Mouse (Mus musculus) neural tube, embryonic 11.5 days (tissue): ENCODE data around the gene Armcx6. TPM values are rescaled to one million over a fixed set of nuclear protein-coding genes. Genes with fewer than 3 reads are reported as not detected.
"Not testable (repeated sequence)": the region's sequence is repeated elsewhere in the genome, so short reads cannot be mapped to it uniquely, and the experiment has no call there.

ENCODE experiments used
- ATAC-seq: fragments of 200-750 bp; cut with Nextera tagmentation; 2 replicates; pipeline ENCODE4 v1.8.0; 2017; ENCODE audit warnings: moderate number of reproducible peaks, mild to moderate bottlenecking, moderate TSS enrichment, moderate library complexity; ENCODE audit not compliant: insufficient read depth, low FRiP score, low TSS enrichment
- DNase-seq: peaks from one replicate; pipeline ENCODE4 v3.0.0-alpha.2; 2015; ENCODE audit warnings: low spot score
- H3K27ac ChIP-seq: fragments of 300-500 bp; sonication (generic); 2 replicates; pipeline ENCODE4 v1.5.1; 2014; ENCODE audit warnings: low read depth, mild to moderate bottlenecking, low read length
- H3K27me3 ChIP-seq: fragments of 300-500 bp; sonication (generic); 2 replicates; pipeline ENCODE4 v1.6.1; 2014; ENCODE audit warnings: mild to moderate bottlenecking, low read length, mixed read lengths; ENCODE audit not compliant: control insufficient read depth, insufficient read depth
- H3K36me3 ChIP-seq: fragments of 300-500 bp; sonication (generic); 2 replicates; pipeline ENCODE4 v1.6.1; 2014; ENCODE audit warnings: mild to moderate bottlenecking, low read length, moderate library complexity, mixed read lengths; ENCODE audit not compliant: control insufficient read depth, insufficient read depth
- H3K4me1 ChIP-seq: fragments of 300-500 bp; sonication (generic); 2 replicates; pipeline ENCODE4 v1.6.1; 2014; ENCODE audit warnings: low read length, mixed read lengths; ENCODE audit not compliant: control insufficient read depth, insufficient read depth
- H3K4me2 ChIP-seq: fragments of 300-500 bp; sonication (generic); 2 replicates; pipeline ENCODE4 v1.6.1; 2014; ENCODE audit warnings: low read depth, mild to moderate bottlenecking, moderate library complexity
- H3K4me3 ChIP-seq: fragments of 300-500 bp; sonication (generic); 2 replicates; pipeline ENCODE4 v1.5.1; 2014; ENCODE audit warnings: low read depth, low read length
- H3K9ac ChIP-seq: fragments of 300-500 bp; sonication (generic); 2 replicates; pipeline ENCODE4 v1.6.1; 2014; ENCODE audit warnings: mild to moderate bottlenecking, low read length
- H3K9me3 ChIP-seq: fragments of 300-500 bp; sonication (generic); 2 replicates; pipeline ENCODE4 v1.6.1; 2016; ENCODE audit warnings: low read length; ENCODE audit not compliant: control insufficient read depth
- WGBS: fragments of 180-500 bp; shearing (Covaris S2); extraction: QIAGEN DNeasy Blood & Tissue Kit; methylation state at CpG from one replicate; pipeline ENCODE4 v1.1.7; 2014; 5-methylcytosine and 5-hydroxymethylcytosine counted together
- polyA plus RNA-seq: library from polyadenylated mRNA; unstranded; fragments of >200 nt; fragmentation: Nextera tagmentation; extraction: Ambion mirVana; gene quantifications from 2 replicates; pipeline ENCODE4 v1.2.1, GENCODE M21; 2014

Armcx6 gene
- polyA plus RNA-seq, 1 experiment from 2014 or later, result 21.2 TPM

GRCm38 (mm10) chrX:134741862-134742261 lies 9.4 kb downstream of the Armcx6 start:
- 78% methylated on average over 5 of the region's 5 CpGs for WGBS

GRCm38 (mm10) chrX:134739160-134739559 lies 12.1 kb downstream of the Armcx6 start:
- no peaks in the 10 kb centered on the region for H3K9me3 ChIP-seq
- H3K27me3 ChIP-seq, result no peaks in the 10 kb centered on the region
- H3K9ac ChIP-seq, result no peak overlapping the region
- no peaks in the 10 kb centered on the region for H3K36me3 ChIP-seq
- H3K27ac ChIP-seq, result no peak overlapping the region
- no peak for ATAC-seq
- H3K4me1 ChIP-seq, result no peaks in the 10 kb centered on the region
- no peak overlapping the region for H3K4me3 ChIP-seq
- H3K4me2 ChIP-seq, result no peak overlapping the region
- WGBS, result 71% methylated on average over 4 of the region's 4 CpGs
- DNase-seq, result no peak

More at GRCm38 (mm10) chrX:134741862-134742261, 9.4 kb downstream of the Armcx6 start:
- Histone ChIP-seq H3K4me2 (no peak overlapping the region), H3K27ac (no peak overlapping the region), H3K27me3 (no peaks in the 10 kb centered on the region), H3K9me3 (no peaks in the 10 kb centered on the region), H3K4me1 (no peaks in the 10 kb centered on the region), H3K4me3 (no peak overlapping the region), H3K36me3 (no peaks in the 10 kb centered on the region), H3K9ac (no peak overlapping the region)
- no peak for ATAC-seq
- DNase-seq, result no peak

GRCm38 (mm10) chrX:134737796-134738195 lies 13.4 kb downstream of the Armcx6 start:
- Histone ChIP-seq H3K27me3 (no peaks in the 10 kb centered on the region), H3K27ac (no peak overlapping the region), H3K9ac (no peak overlapping the region), H3K4me2 (no peak overlapping the region), H3K9me3 (no peaks in the 10 kb centered on the region), H3K4me3 (no peak overlapping the region), H3K36me3 (no peaks in the 10 kb centered on the region), H3K4me1 (no peaks in the 10 kb centered on the region)
- no peak for ATAC-seq
- 100% methylated on average over 1 of the region's 1 CpGs for WGBS
- no peak for DNase-seq

- no peaks in the 10 kb centered on the region for H3K4me1 ChIP-seq
- no peaks in the 10 kb centered on the region for H3K36me3 ChIP-seq
- H3K4me3 ChIP-seq, result no peak overlapping the region
- H3K9me3 ChIP-seq, result no peaks in the 10 kb centered on the region
- no peaks in the 10 kb centered on the region for H3K27me3 ChIP-seq
- H3K9ac ChIP-seq, result no peak overlapping the region
- no peak overlapping the region for H3K4me2 ChIP-seq
- DNase-seq (peak; percentile 14), ATAC-seq (no peak)
- H3K27ac ChIP-seq, result no peak overlapping the region
- 54% methylated on average over 4 of the region's 4 CpGs for WGBS
Measured at GRCm38 (mm10) chrX:134729778-134730177, 21.4 kb downstream of the Armcx6 start.

- 33% methylated on average over 1 of the region's 2 CpGs for WGBS
- not testable (repeated sequence) for H3K4me1 ChIP-seq, H3K4me2 ChIP-seq, H3K9me3 ChIP-seq, H3K27ac ChIP-seq, H3K9ac ChIP-seq, H3K4me3 ChIP-seq, DNase-seq, H3K27me3 ChIP-seq, H3K36me3 ChIP-seq
- peak; percentile 27; the same call in 1 of the 2 replicates for ATAC-seq
Measured at GRCm38 (mm10) chrX:134723762-134724161, 27.5 kb downstream of the Armcx6 start.

GRCm38 (mm10) chrX:134718524-134718923 lies 32.7 kb downstream of the Armcx6 start:
- H3K4me3 ChIP-seq, result peak overlapping the region; percentile 50
- WGBS, result 21% methylated on average over 14 of the region's 14 CpGs
- H3K27ac ChIP-seq, result peak overlapping the region; percentile 85
- ATAC-seq, result peak; percentile 81
- peak; percentile 71 for DNase-seq
- no peaks in the 10 kb centered on the region for H3K36me3 ChIP-seq
- H3K9ac ChIP-seq, result peak overlapping the region; percentile 67
- no peaks in the 10 kb centered on the region for H3K9me3 ChIP-seq
- peak overlapping the region; percentile 50 for H3K4me2 ChIP-seq
- no peaks in the 10 kb centered on the region for H3K27me3 ChIP-seq
- no peaks in the 10 kb centered on the region for H3K4me1 ChIP-seq

- H3K4me1 ChIP-seq, result no peaks in the 10 kb centered on the region
- no peaks in the 10 kb centered on the region for H3K36me3 ChIP-seq
- no peaks in the 10 kb centered on the region for H3K9me3 ChIP-seq
- 16% methylated on average over 15 of the region's 16 CpGs for WGBS
- ATAC-seq (peak; percentile 96), DNase-seq (peak; percentile 76)
- H3K27ac ChIP-seq, result peak within 1 kb of the TSS; percentile 85
- H3K4me3 ChIP-seq, result peak within 1 kb of the TSS; percentile 50
- no peaks in the 10 kb centered on the region for H3K27me3 ChIP-seq
- peak within 1 kb of the TSS; percentile 67 for H3K9ac ChIP-seq
- H3K4me2 ChIP-seq, result peak within 1 kb of the TSS; percentile 50
Measured at GRCm38 (mm10) chrX:134717752-134718308, 33.4 kb downstream of the Armcx6 start, which contains the start of gene Armcx1. TSS of gene Armcx1 (plus strand) at chrX:134717963.

- H3K36me3 ChIP-seq, result no peaks in the 10 kb centered on the region
- H3K4me1 ChIP-seq, result no peaks in the 10 kb centered on the region
- H3K27me3 ChIP-seq, result no peaks in the 10 kb centered on the region
- ATAC-seq, result no peak
- WGBS, result 30% methylated on average over 3 of the region's 3 CpGs
- H3K9me3 ChIP-seq, result no peaks in the 10 kb centered on the region
- H3K4me2 ChIP-seq, result no peak overlapping the region
- no peak overlapping the region for H3K9ac ChIP-seq
- DNase-seq, result no peak
- no peak overlapping the region for H3K4me3 ChIP-seq
- H3K27ac ChIP-seq, result 0 out of 2 replicates have a peak overlapping the region, but pooled peaks have one; percentile 8
Measured at GRCm38 (mm10) chrX:134716863-134717262, 34.4 kb downstream of the Armcx6 start.
